Mouse (Mus musculus) embryonic facial prominence, embryonic 13.5 days (tissue): ENCODE results near the gene Ddx31. TPM values are rescaled to one million over a fixed set of nuclear protein-coding genes. Genes with fewer than 3 reads are reported as not detected.

Experiments used
- ATAC-seq: fragments of 200-750 bp; cut with Nextera tagmentation; 2 replicates; pipeline ENCODE4 v1.8.0; 2017; ENCODE audit warnings: low read depth; ENCODE audit not compliant: insufficient number of reproducible peaks, insufficient read depth, low FRiP score, low TSS enrichment
- H3K27ac ChIP-seq: fragments of 300-500 bp; sonication (generic); 2 replicates; pipeline ENCODE4 v1.5.1; 2015; ENCODE audit warnings: moderate library complexity, mild to moderate bottlenecking, inconsistent platforms
- H3K27me3 ChIP-seq: fragments of 300-500 bp; sonication (generic); 2 replicates; pipeline ENCODE4 v1.6.1; 2015; ENCODE audit warnings: mild to moderate bottlenecking, inconsistent platforms
- H3K36me3 ChIP-seq: fragments of 300-500 bp; sonication (generic); 2 replicates; pipeline ENCODE4 v1.6.1; 2015; ENCODE audit warnings: mild to moderate bottlenecking, inconsistent platforms
- H3K4me1 ChIP-seq: fragments of 300-500 bp; sonication (generic); 2 replicates; pipeline ENCODE4 v1.6.1; 2015; ENCODE audit warnings: inconsistent platforms
- H3K4me2 ChIP-seq: fragments of 300-500 bp; sonication (generic); 2 replicates; pipeline ENCODE4 v1.6.1; 2015; ENCODE audit warnings: moderate library complexity, mild to moderate bottlenecking, inconsistent platforms
- H3K4me3 ChIP-seq: fragments of 300-500 bp; sonication (generic); 2 replicates; pipeline ENCODE4 v1.5.1; 2015; ENCODE audit warnings: mild to moderate bottlenecking, inconsistent platforms
- H3K9ac ChIP-seq: fragments of 300-500 bp; sonication (generic); 2 replicates; pipeline ENCODE4 v1.6.1; 2015; ENCODE audit warnings: mild to moderate bottlenecking, inconsistent platforms
- H3K9me3 ChIP-seq: fragments of 300-500 bp; sonication (generic); 2 replicates; pipeline ENCODE4 v1.6.1; 2016; ENCODE audit warnings: inconsistent platforms
- WGBS: fragments of 180-500 bp; shearing (Covaris S2); methylation state at CpG from one replicate; pipeline ENCODE4 v1.1.7; 2015; ENCODE audit warnings: mixed read lengths; 5-methylcytosine and 5-hydroxymethylcytosine counted together
- polyA plus RNA-seq: library from polyadenylated mRNA; unstranded; fragments of >200 nt; fragmentation: Nextera tagmentation; extraction: Ambion mirVana; gene quantifications from 2 replicates; pipeline ENCODE4 v1.2.1, GENCODE M21; 2015

Gene Ddx31
- polyA plus RNA-seq, 1 experiment from 2014 or later = 16.5 TPM

GRCm38 (mm10) chr2:28915104-28915738, 75.0 kb downstream of the Ddx31 start:
- H3K36me3 ChIP-seq = no peaks in the 10 kb centered on the region
- no peaks in the 10 kb centered on the region for H3K9me3 ChIP-seq
- peaks cover 98% of the 10 kb centered on the region for H3K27me3 ChIP-seq
- H3K4me2 ChIP-seq = no peak overlapping the region
- 4% methylated on average over 22 of the region's 22 CpGs for WGBS
- no peak overlapping the region for H3K27ac ChIP-seq
- H3K4me3 ChIP-seq = no peak overlapping the region
- peaks cover 12% of the 10 kb centered on the region for H3K4me1 ChIP-seq
- H3K9ac ChIP-seq = no peak overlapping the region
- ATAC-seq = no peak

GRCm38 (mm10) chr2:28915768-28916512, 75.7 kb downstream of the Ddx31 start:
- Histone ChIP-seq H3K4me3 (peak overlapping the region; percentile 4; the same call in 1 of the 2 replicates), H3K27ac (no peak overlapping the region), H3K36me3 (no peaks in the 10 kb centered on the region), H3K9me3 (no peaks in the 10 kb centered on the region), H3K27me3 (peaks cover 98% of the 10 kb centered on the region), H3K4me2 (peak overlapping the region; percentile 36; the same call in 1 of the 2 replicates), H3K4me1 (peaks cover 12% of the 10 kb centered on the region), H3K9ac (no peak overlapping the region)
- WGBS = 1% methylated on average over 50 of the region's 50 CpGs
- ATAC-seq = no peak

GRCm38 (mm10) chr2:28916513-28916865, 76.3 kb downstream of the Ddx31 start, which contains the start of gene Barhl1:
TSS of gene Barhl1 (minus strand) at chr2:28916668.
- peaks cover 9% of the 10 kb centered on the region for H3K4me1 ChIP-seq
- H3K4me3 ChIP-seq = peak within 1 kb of the TSS; percentile 25
- H3K9me3 ChIP-seq = no peaks in the 10 kb centered on the region
- no peak within 1 kb of the TSS for H3K9ac ChIP-seq
- ATAC-seq = no peak
- H3K27ac ChIP-seq = no peak within 1 kb of the TSS
- H3K4me2 ChIP-seq = peak within 1 kb of the TSS; percentile 36; the same call in 1 of the 2 replicates
- peaks cover 98% of the 10 kb centered on the region for H3K27me3 ChIP-seq
- 2% methylated on average over 18 of the region's 18 CpGs for whole genome bisulfite sequencing
- H3K36me3 ChIP-seq = no peaks in the 10 kb centered on the region

GRCm38 (mm10) chr2:28917156-28917517, 76.9 kb downstream of the Ddx31 start:
- H3K36me3 ChIP-seq = no peaks in the 10 kb centered on the region
- H3K9me3 ChIP-seq = no peaks in the 10 kb centered on the region
- no peak for ATAC-seq
- peaks cover 6% of the 10 kb centered on the region for H3K4me1 ChIP-seq
- WGBS = 2% methylated on average over 11 of the region's 11 CpGs
- no peak overlapping the region for H3K4me3 ChIP-seq
- no peak overlapping the region for H3K9ac ChIP-seq
- no peak overlapping the region for H3K4me2 ChIP-seq
- H3K27ac ChIP-seq = no peak overlapping the region
- H3K27me3 ChIP-seq = peaks cover 98% of the 10 kb centered on the region

- Histone ChIP-seq H3K9ac (no peak overlapping the region), H3K4me3 (peak overlapping the region; percentile 25), H3K4me1 (peaks cover 6% of the 10 kb centered on the region), H3K4me2 (peak overlapping the region; percentile 35), H3K27ac (no peak overlapping the region), H3K36me3 (no peaks in the 10 kb centered on the region), H3K27me3 (peaks cover 98% of the 10 kb centered on the region), H3K9me3 (no peaks in the 10 kb centered on the region)
- no peak for ATAC-seq
- under 1% methylated on average over 70 of the region's 73 CpGs for WGBS
Measured at GRCm38 (mm10) chr2:28917518-28918361, 77.5 kb downstream of the Ddx31 start.

GRCm38 (mm10) chr2:28919001-28919400, 78.8 kb downstream of the Ddx31 start:
- peaks cover 97% of the 10 kb centered on the region for H3K27me3 ChIP-seq
- no peak overlapping the region for H3K27ac ChIP-seq
- peaks cover 6% of the 10 kb centered on the region for H3K4me1 ChIP-seq
- ATAC-seq = no peak
- 3% methylated on average over 4 of the region's 4 CpGs for WGBS
- no peaks in the 10 kb centered on the region for H3K9me3 ChIP-seq
- no peak overlapping the region for H3K9ac ChIP-seq
- H3K36me3 ChIP-seq = no peaks in the 10 kb centered on the region
- no peak overlapping the region for H3K4me3 ChIP-seq
- H3K4me2 ChIP-seq = no peak overlapping the region

- H3K9ac ChIP-seq = no peak overlapping the region
- no peaks in the 10 kb centered on the region for H3K9me3 ChIP-seq
- no peaks in the 10 kb centered on the region for H3K36me3 ChIP-seq
- no peak for ATAC-seq
- H3K4me3 ChIP-seq = no peak overlapping the region
- H3K27ac ChIP-seq = no peak overlapping the region
- WGBS = 0% methylated on average over 4 of the region's 4 CpGs
- no peaks in the 10 kb centered on the region for H3K4me1 ChIP-seq
- peaks cover 74% of the 10 kb centered on the region for H3K27me3 ChIP-seq
- H3K4me2 ChIP-seq = no peak overlapping the region
Measured at GRCm38 (mm10) chr2:28923912-28924311, 83.7 kb downstream of the Ddx31 start.

- no peak overlapping the region for H3K4me2 ChIP-seq
- WGBS = 92% methylated on average over 3 of the region's 3 CpGs
Measured at GRCm38 (mm10) chr2:28930571-28930970, 90.4 kb downstream of the Ddx31 start.

GRCm38 (mm10) chr2:28938997-28939396, 98.8 kb downstream of the Ddx31 start:
- no peak overlapping the region for H3K4me3 ChIP-seq
- H3K9me3 ChIP-seq = no peaks in the 10 kb centered on the region
- H3K4me2 ChIP-seq = no peak overlapping the region
- peaks cover 24% of the 10 kb centered on the region for H3K27me3 ChIP-seq
- ATAC-seq = no peak
- H3K4me1 ChIP-seq = 0 out of 2 replicates have a peak, but pooled peaks cover 4% of the 10 kb centered on the region
- no peaks in the 10 kb centered on the region for H3K36me3 ChIP-seq
- no peak overlapping the region for H3K9ac ChIP-seq
- WGBS = 79% methylated on average over 7 of the region's 7 CpGs
- H3K27ac ChIP-seq = no peak overlapping the region

More at GRCm38 (mm10) chr2:28930571-28930970, 90.4 kb downstream of the Ddx31 start:
- Histone ChIP-seq H3K36me3 (no peaks in the 10 kb centered on the region), H3K4me1 (no peaks in the 10 kb centered on the region), H3K9ac (no peak overlapping the region), H3K9me3 (no peaks in the 10 kb centered on the region), H3K27ac (no peak overlapping the region), H3K27me3 (peaks cover 28% of the 10 kb centered on the region), H3K4me3 (no peak overlapping the region)
- no peak for ATAC-seq

- H3K4me1 ChIP-seq = no peaks in the 10 kb centered on the region
- WGBS = 53% methylated on average over 30 of the region's 30 CpGs
- H3K9ac ChIP-seq = no peak overlapping the region
- peaks cover 32% of the 10 kb centered on the region for H3K27me3 ChIP-seq
- H3K27ac ChIP-seq = no peak overlapping the region
- H3K9me3 ChIP-seq = no peaks in the 10 kb centered on the region
- ATAC-seq = no peak
- no peaks in the 10 kb centered on the region for H3K36me3 ChIP-seq
- H3K4me2 ChIP-seq = no peak overlapping the region
- no peak overlapping the region for H3K4me3 ChIP-seq
Measured at GRCm38 (mm10) chr2:28943666-28944516, 103.7 kb downstream of the Ddx31 start.

GRCm38 (mm10) chr2:28945388-28945787, 105.2 kb downstream of the Ddx31 start:
- H3K4me3 ChIP-seq = no peak overlapping the region
- no peak overlapping the region for H3K27ac ChIP-seq
- H3K36me3 ChIP-seq = no peaks in the 10 kb centered on the region
- H3K9me3 ChIP-seq = no peaks in the 10 kb centered on the region
- no peaks in the 10 kb centered on the region for H3K4me1 ChIP-seq
- no peak for ATAC-seq
- H3K4me2 ChIP-seq = no peak overlapping the region
- H3K27me3 ChIP-seq = peaks cover 19% of the 10 kb centered on the region
- 62% methylated on average over 6 of the region's 6 CpGs for WGBS
- H3K9ac ChIP-seq = no peak overlapping the region
